Mouse (Mus musculus): ENCODE results near the gene Tmem130.

- no peak for TF ChIP-seq POLR2A (IDR thresholded peaks at IDR 0.05; ENCODE audit: control insufficient read depth, extremely low read depth, insufficient read depth, low read length, poor library complexity)
- TF ChIP-seq CTCF (IDR thresholded peaks at IDR 0.05; ENCODE audit: borderline replicate concordance, control insufficient read depth, extremely low read depth, insufficient read depth, low read length, poor library complexity), result no peak
Measured at GRCm38 (mm10) chr5:144717186-144717585, 44.4 kb downstream of the Tmem130 start.
